Mouse (Mus musculus): ENCODE results near the gene Shisa6.

- no peak for TF ChIP-seq POLR2A (IDR thresholded peaks at IDR 0.05; ENCODE audit: low read depth, low read length)
- TF ChIP-seq CTCF (IDR thresholded peaks at IDR 0.05; ENCODE audit: extremely low read depth, insufficient read length, insufficient replicate concordance, low read depth, low read length) = no peak
Measured at GRCm38 (mm10) chr11:66568386-66568791, 42.6 kb upstream of the Shisa6 start.

Data from small intestine, adult 2 months (tissue).